Mouse (Mus musculus): ENCODE measurements at regions not wholly inside any gene's neighbourhood (a gene's known extent, or its start where the extent isn't known, plus 50 kb on each side); places are given as distances from the start of the nearest gene placed in this dataset.

DNA sequence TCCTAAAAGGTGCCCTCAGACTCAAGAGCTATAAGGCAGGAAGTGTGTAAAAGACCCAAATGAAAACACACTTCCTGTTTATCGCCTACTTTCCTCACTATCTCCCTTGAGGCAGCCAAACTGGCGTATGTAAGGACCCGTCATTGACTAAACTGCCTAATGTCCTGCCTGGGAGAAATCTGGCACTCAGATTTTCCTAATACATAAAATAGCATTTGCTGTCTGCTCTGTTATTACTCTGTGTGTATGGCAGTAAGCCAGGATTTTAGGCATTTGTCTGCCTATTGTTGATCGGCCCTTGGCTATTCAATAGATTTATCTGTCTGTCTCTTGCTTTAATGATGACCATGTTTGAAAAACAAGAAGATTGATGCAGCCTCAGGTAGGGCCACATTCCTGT is 857.8 kb downstream of the Kcna4 start:
- in situ Hi-C loops (cut with MboI; ENCODE audit: low pct_ligation_motif_present, low pct_unique_long_range_greater_than_20kb, low sequenced_read_pairs) = no loop called here
- H3K27ac ChIP-seq (ENCODE audit: insufficient read depth, low read depth) = no peak overlapping the region

DNA sequence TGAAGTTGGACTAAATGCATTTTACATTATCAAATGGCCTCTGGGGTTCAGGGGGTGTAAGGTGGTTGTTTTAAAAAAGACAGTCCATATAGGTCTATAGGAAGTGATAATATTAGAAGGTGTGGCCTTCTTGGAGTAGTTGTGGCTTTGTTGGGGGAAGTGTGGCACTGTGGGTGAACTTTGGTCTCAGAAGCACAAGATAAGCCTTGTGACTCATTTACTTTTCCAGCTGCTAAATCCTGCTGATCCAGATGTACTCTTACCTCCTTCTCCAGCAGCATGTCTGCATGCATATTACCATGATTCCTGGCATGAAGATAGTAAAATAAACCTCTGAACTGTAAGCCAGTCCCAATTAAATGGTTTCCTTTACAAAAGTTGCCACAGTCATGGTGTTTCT is 865.8 kb downstream of the Kcna4 start:
- dilution Hi-C loops (cut with MboI; ENCODE audit: extremely low pct_ligation_motif_present, extremely low pct_unique_long_range_greater_than_20kb, low sequenced_read_pairs) = no loop called here

More for the DNA sequence above, 857.8 kb downstream of the Kcna4 start:
- Histone ChIP-seq H3K4me2 (ENCODE audit: insufficient read depth, low read depth, poor library complexity, severe bottlenecking) (no peak overlapping the region), H3K27me3 (replicated peaks) (no peaks in the 10 kb centered on the region), H3K4me1 (ENCODE audit: control insufficient read depth in 1 of 2, insufficient read depth in 2 of 2) (no peaks in the 10 kb centered on the region), H3K4me3 (replicated peaks in 1 of 3; ENCODE audit: low read depth in 2 of 3, low read length in 2 of 3, poor library complexity in 1 of 3) (no peak overlapping the region), H3K36me3 (replicated peaks in 1 of 2; ENCODE audit: control insufficient read depth in 1 of 2, insufficient read depth in 1 of 2, low read length in 1 of 2) (no peaks in the 10 kb centered on the region), H3K9ac (ENCODE audit: insufficient read depth, low read depth) (no peak overlapping the region), H3K79me2 (replicated peaks; ENCODE audit: control insufficient read depth, extremely low read depth, insufficient read depth, poor library complexity, severe bottlenecking) (no peaks in the 10 kb centered on the region), H3K9me3 (replicated peaks; ENCODE audit: low read length) (peaks cover 7% of the 10 kb centered on the region)
- TF ChIP-seq KAT2A (IDR thresholded peaks at IDR 0.05; ENCODE audit: insufficient replicate concordance, low read length) (no peak), PAX5 (IDR thresholded peaks at IDR 0.05; ENCODE audit: low read length) (no peak)
- DNase-seq (ENCODE audit: extremely low read depth) = no peak
- dilution Hi-C loops (cut with MboI; ENCODE audit: extremely low pct_ligation_motif_present, extremely low pct_unique_long_range_greater_than_20kb, low sequenced_read_pairs) = no loop called here

DNA sequence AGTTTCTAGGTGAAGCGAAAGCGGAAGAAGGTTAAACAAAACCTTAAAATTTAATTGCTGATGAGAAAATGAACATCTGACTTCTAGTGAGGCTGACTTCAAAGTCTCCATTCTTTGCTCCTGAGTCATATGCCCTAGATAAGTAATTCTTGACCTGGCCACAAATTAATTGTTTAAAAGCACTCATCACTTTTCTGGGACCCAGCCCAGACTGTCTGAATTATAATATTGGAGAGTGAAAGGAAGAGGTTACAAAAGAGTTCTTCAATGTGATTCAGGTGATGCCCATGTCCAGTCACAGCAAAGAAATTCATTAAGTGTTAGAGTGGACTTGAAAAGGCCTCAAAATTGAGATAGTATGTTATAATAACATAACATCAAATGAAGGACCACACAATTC is 867.3 kb downstream of the Kcna4 start:
- Histone ChIP-seq H3K9ac (ENCODE audit: insufficient read depth, low read depth) (no peak overlapping the region), H3K27ac (ENCODE audit: insufficient read depth, low read depth) (no peak overlapping the region), H3K27me3 (replicated peaks) (no peaks in the 10 kb centered on the region), H3K4me1 (ENCODE audit: control insufficient read depth in 1 of 2, insufficient read depth in 2 of 2) (no peaks in the 10 kb centered on the region), H3K36me3 (replicated peaks in 1 of 2; ENCODE audit: control insufficient read depth in 1 of 2, insufficient read depth in 1 of 2, low read length in 1 of 2) (no peaks in the 10 kb centered on the region), H3K4me3 (replicated peaks in 1 of 3; ENCODE audit: low read depth in 2 of 3, low read length in 2 of 3, poor library complexity in 1 of 3) (no peak overlapping the region), H3K79me2 (replicated peaks; ENCODE audit: control insufficient read depth, extremely low read depth, insufficient read depth, poor library complexity, severe bottlenecking) (no peaks in the 10 kb centered on the region), H3K9me3 (replicated peaks; ENCODE audit: low read length) (no peaks in the 10 kb centered on the region), H3K4me2 (ENCODE audit: insufficient read depth, low read depth, poor library complexity, severe bottlenecking) (no peak overlapping the region)
- in situ Hi-C loops (cut with MboI; ENCODE audit: low pct_ligation_motif_present, low pct_unique_long_range_greater_than_20kb, low sequenced_read_pairs) (no loop called here), dilution Hi-C loops (cut with MboI; ENCODE audit: extremely low pct_ligation_motif_present, extremely low pct_unique_long_range_greater_than_20kb, low sequenced_read_pairs) (no loop called here)
- no peak for TF ChIP-seq ZMIZ1 (IDR thresholded peaks at IDR 0.05; ENCODE audit: low read depth, low read length)
- TF ChIP-seq KAT2A (IDR thresholded peaks at IDR 0.05; ENCODE audit: insufficient replicate concordance, low read length) = no peak
- no peak for TF ChIP-seq MAFK (IDR thresholded peaks at IDR 0.05; ENCODE audit: insufficient replicate concordance, low read length)
- TF ChIP-seq MAX (IDR thresholded peaks at IDR 0.05; ENCODE audit: low read length) = no peak
- TF ChIP-seq USF2 (conservative IDR thresholded peaks at IDR 0.05; ENCODE audit: low read depth, low read length) = no peak
- TF ChIP-seq NRF1 (IDR thresholded peaks at IDR 0.05; ENCODE audit: low read depth, low read length) = no peak
- TF ChIP-seq CHD2 (IDR thresholded peaks at IDR 0.05; ENCODE audit: low read length) = no peak
- TF ChIP-seq SIN3A (IDR thresholded peaks at IDR 0.05; ENCODE audit: low read length) = no peak
- TF ChIP-seq JUND (conservative IDR thresholded peaks at IDR 0.05; ENCODE audit: low read depth, low read length) = no peak
- TF ChIP-seq USF1 (IDR thresholded peaks at IDR 0.05; ENCODE audit: low read depth, low read length) = no peak
- no peak for TF ChIP-seq UBTF (IDR thresholded peaks at IDR 0.05; ENCODE audit: low read depth, low read length)
- no peak for TF ChIP-seq ZNF384 (IDR thresholded peaks at IDR 0.05; ENCODE audit: low read depth, low read length)
- no peak for TF ChIP-seq POLR2A (IDR thresholded peaks at IDR 0.05; ENCODE audit: low read depth, low read length)
- no peak for DNase-seq (ENCODE audit: extremely low read depth)

More for the DNA sequence above, 865.8 kb downstream of the Kcna4 start:
- Histone ChIP-seq H3K4me3 (replicated peaks in 1 of 3; ENCODE audit: low read depth in 2 of 3, low read length in 2 of 3, poor library complexity in 1 of 3) (no peak overlapping the region), H3K27ac (ENCODE audit: insufficient read depth, low read depth) (no peak overlapping the region), H3K36me3 (replicated peaks in 1 of 2; ENCODE audit: control insufficient read depth in 1 of 2, insufficient read depth in 1 of 2, low read length in 1 of 2) (no peaks in the 10 kb centered on the region), H3K27me3 (replicated peaks) (no peaks in the 10 kb centered on the region), H3K9me3 (replicated peaks; ENCODE audit: low read length) (no peaks in the 10 kb centered on the region), H3K4me2 (ENCODE audit: insufficient read depth, low read depth, poor library complexity, severe bottlenecking) (no peak overlapping the region), H3K79me2 (replicated peaks; ENCODE audit: control insufficient read depth, extremely low read depth, insufficient read depth, poor library complexity, severe bottlenecking) (no peaks in the 10 kb centered on the region), H3K9ac (ENCODE audit: insufficient read depth, low read depth) (no peak overlapping the region), H3K4me1 (ENCODE audit: control insufficient read depth in 1 of 2, insufficient read depth in 2 of 2) (no peaks in the 10 kb centered on the region)
- no peak for DNase-seq (ENCODE audit: extremely low read depth)
- TF ChIP-seq JUN (IDR thresholded peaks at IDR 0.05; ENCODE audit: insufficient read depth, low read depth, low read length) = no peak
- TF ChIP-seq GABPA (IDR thresholded peaks at IDR 0.05; ENCODE audit: insufficient replicate concordance, low read depth, low read length) = no peak
- TF ChIP-seq MYC (IDR thresholded peaks at IDR 0.05; ENCODE audit: low read depth, low read length) = no peak
- no peak for TF ChIP-seq HCFC1 (IDR thresholded peaks at IDR 0.05; ENCODE audit: low read depth, low read length)
- no peak for TF ChIP-seq SIN3A (IDR thresholded peaks at IDR 0.05; ENCODE audit: low read length)
- no peak for TF ChIP-seq KAT2A (IDR thresholded peaks at IDR 0.05; ENCODE audit: insufficient replicate concordance, low read length)
- no peak for TF ChIP-seq USF2 (conservative IDR thresholded peaks at IDR 0.05; ENCODE audit: low read depth, low read length)
- in situ Hi-C loops (cut with MboI; ENCODE audit: low pct_ligation_motif_present, low pct_unique_long_range_greater_than_20kb, low sequenced_read_pairs) = no loop called here

Data from CH12.LX (cell line).